Mouse (Mus musculus): ENCODE results near the gene Tldc2. TPM values are rescaled to one million over a fixed set of nuclear protein-coding genes. Genes with fewer than 3 reads are reported as not detected.

Tldc2 gene
- polyA plus RNA-seq, 1 experiment from 2014 or later = not detected

- Histone ChIP-seq H3K27ac (no peak overlapping the region; the same call in 1 of the 2 replicates), H3K9me3 (no peaks in the 10 kb centered on the region), H3K36me3 (peaks cover 24% of the 10 kb centered on the region), H3K27me3 (replicated peaks) (no peaks in the 10 kb centered on the region), H3K4me1 (peaks cover 84% of the 10 kb centered on the region), H3K9ac (peak overlapping the region; percentile 26; the same call in 1 of the 2 replicates), H3K4me3 (no peak overlapping the region), H3K4me2 (replicated peaks) (peak overlapping the region; percentile 98)
- ATAC-seq (ENCODE audit: low FRiP score, low read depth) = no peak
- WGBS = 84% methylated on average over 9 of the region's 9 CpGs
These were observed 12.6 kb upstream of the Tldc2 start for GRCm38 (mm10) chr2:157074186-157074724.

- ATAC-seq (ENCODE audit: low FRiP score, low read depth) = no peak
These were observed 12.1 kb upstream of the Tldc2 start for GRCm38 (mm10) chr2:157074772-157075171.

GRCm38 (mm10) chr2:157075226-157075625, 11.6 kb upstream of the Tldc2 start:
- H3K4me2 ChIP-seq (replicated peaks) = peak overlapping the region; percentile 98
- 93% methylated on average over 3 of the region's 3 CpGs for WGBS
- no peak overlapping the region for H3K27ac ChIP-seq
- H3K4me3 ChIP-seq = 0 out of 2 replicates have a peak overlapping the region, but pooled peaks have one; percentile 19
- no peaks in the 10 kb centered on the region for H3K27me3 ChIP-seq (replicated peaks)
- peak overlapping the region; percentile 2; the same call in 1 of the 2 replicates for H3K9ac ChIP-seq
- H3K4me1 ChIP-seq = peaks cover 83% of the 10 kb centered on the region
- peaks cover 24% of the 10 kb centered on the region for H3K36me3 ChIP-seq
- H3K9me3 ChIP-seq = no peaks in the 10 kb centered on the region
- no peak for ATAC-seq (ENCODE audit: low FRiP score, low read depth)

More at GRCm38 (mm10) chr2:157074772-157075171, 12.1 kb upstream of the Tldc2 start:
- Histone ChIP-seq H3K9me3 (no peaks in the 10 kb centered on the region), H3K4me2 (replicated peaks) (peak overlapping the region; percentile 98), H3K9ac (peak overlapping the region; percentile 26; the same call in 1 of the 2 replicates), H3K4me1 (peaks cover 83% of the 10 kb centered on the region), H3K27me3 (replicated peaks) (no peaks in the 10 kb centered on the region), H3K27ac (no peak overlapping the region), H3K36me3 (peaks cover 24% of the 10 kb centered on the region), H3K4me3 (no peak overlapping the region)
- WGBS = 79% methylated on average over 5 of the region's 5 CpGs

GRCm38 (mm10) chr2:157075685-157076084, 11.2 kb upstream of the Tldc2 start:
- no peak overlapping the region for H3K27ac ChIP-seq
- peak overlapping the region; percentile 2; the same call in 1 of the 2 replicates for H3K9ac ChIP-seq
- no peaks in the 10 kb centered on the region for H3K27me3 ChIP-seq (replicated peaks)
- peaks cover 79% of the 10 kb centered on the region for H3K4me1 ChIP-seq
- H3K9me3 ChIP-seq = no peaks in the 10 kb centered on the region
- no peak for ATAC-seq (ENCODE audit: low FRiP score, low read depth)
- H3K4me3 ChIP-seq = peak overlapping the region; percentile 19; the same call in 1 of the 2 replicates
- H3K4me2 ChIP-seq (replicated peaks) = peak overlapping the region; percentile 98
- H3K36me3 ChIP-seq = peaks cover 21% of the 10 kb centered on the region
- 81% methylated on average over 3 of the region's 3 CpGs for WGBS

DNA sequence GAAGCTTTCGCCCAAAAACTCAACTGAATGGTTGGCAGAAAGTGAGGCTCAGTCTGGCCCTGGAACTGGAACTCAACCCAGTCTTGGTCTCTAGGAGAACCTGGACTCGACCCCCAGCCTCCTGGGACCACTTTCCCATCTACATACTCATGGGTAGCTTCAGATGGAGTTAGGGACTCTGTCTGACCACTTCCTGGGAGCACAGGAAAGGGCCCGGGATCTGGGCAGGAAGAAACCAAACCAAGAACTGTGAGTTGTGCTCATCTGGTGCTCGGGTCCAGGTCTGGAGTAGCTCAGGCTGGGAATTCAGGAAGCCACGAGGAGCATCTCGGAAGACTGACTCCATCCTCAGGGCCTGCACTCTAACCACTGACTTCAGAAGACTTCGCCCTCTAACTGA, 10.3 kb upstream of the Tldc2 start:
- WGBS = 84% methylated on average over 7 of the region's 7 CpGs
- Histone ChIP-seq H3K36me3 (peaks cover 21% of the 10 kb centered on the region), H3K27ac (no peak overlapping the region), H3K27me3 (replicated peaks) (no peaks in the 10 kb centered on the region), H3K9ac (peak overlapping the region; percentile 2; the same call in 1 of the 2 replicates), H3K4me1 (peaks cover 70% of the 10 kb centered on the region), H3K4me2 (replicated peaks) (peak overlapping the region; percentile 98), H3K4me3 (peak overlapping the region; percentile 100), H3K9me3 (no peaks in the 10 kb centered on the region)
- no peak for ATAC-seq (ENCODE audit: low FRiP score, low read depth)

GRCm38 (mm10) chr2:157077160-157077559, 9.7 kb upstream of the Tldc2 start:
- Histone ChIP-seq H3K4me1 (peaks cover 68% of the 10 kb centered on the region), H3K9me3 (no peaks in the 10 kb centered on the region), H3K4me2 (replicated peaks) (peak overlapping the region; percentile 98), H3K9ac (peak overlapping the region; percentile 99), H3K27ac (no peak overlapping the region), H3K4me3 (peak overlapping the region; percentile 100), H3K27me3 (replicated peaks) (no peaks in the 10 kb centered on the region), H3K36me3 (peaks cover 21% of the 10 kb centered on the region)
- no peak for ATAC-seq (ENCODE audit: low FRiP score, low read depth)
- WGBS = 24% methylated on average over 5 of the region's 5 CpGs

- Histone ChIP-seq H3K27ac (no peak overlapping the region), H3K9me3 (no peaks in the 10 kb centered on the region), H3K27me3 (replicated peaks) (no peaks in the 10 kb centered on the region), H3K9ac (peak overlapping the region; percentile 99), H3K4me3 (peak overlapping the region; percentile 100), H3K4me2 (replicated peaks) (peak overlapping the region; percentile 98), H3K36me3 (peaks cover 16% of the 10 kb centered on the region), H3K4me1 (peaks cover 65% of the 10 kb centered on the region)
- under 1% methylated on average over 15 of the region's 15 CpGs for WGBS
- ATAC-seq (ENCODE audit: low FRiP score, low read depth) = no peak
These were observed 9.2 kb upstream of the Tldc2 start for GRCm38 (mm10) chr2:157077641-157078058.

- Histone ChIP-seq H3K9me3 (no peaks in the 10 kb centered on the region), H3K9ac (peak overlapping the region; percentile 99), H3K4me2 (replicated peaks) (peak overlapping the region; percentile 98), H3K4me3 (peak overlapping the region; percentile 100), H3K36me3 (peaks cover 12% of the 10 kb centered on the region), H3K27ac (peak overlapping the region; percentile 98), H3K27me3 (replicated peaks) (no peaks in the 10 kb centered on the region), H3K4me1 (peaks cover 60% of the 10 kb centered on the region)
- under 1% methylated on average over 79 of the region's 79 CpGs for WGBS
- ATAC-seq (ENCODE audit: low FRiP score, low read depth) = peak; percentile 11
These were observed 8.6 kb upstream of the Tldc2 start for GRCm38 (mm10) chr2:157078059-157078792.

GRCm38 (mm10) chr2:157078793-157079700, 7.8 kb upstream of the Tldc2 start, which contains the start of gene Soga1:
Soga1 (minus strand) TSS chr2:157079254.
- Histone ChIP-seq H3K27me3 (replicated peaks) (no peaks in the 10 kb centered on the region), H3K9me3 (no peaks in the 10 kb centered on the region), H3K4me1 (peaks cover 52% of the 10 kb centered on the region), H3K27ac (peak within 1 kb of the TSS; percentile 98), H3K4me2 (replicated peaks) (peak within 1 kb of the TSS; percentile 98), H3K9ac (peak within 1 kb of the TSS; percentile 99), H3K4me3 (peak within 1 kb of the TSS; percentile 100), H3K36me3 (peaks cover 6% of the 10 kb centered on the region; the same call in 1 of the 2 replicates)
- under 1% methylated on average over 131 of the region's 136 CpGs for WGBS
- peak; percentile 86 for ATAC-seq (ENCODE audit: low FRiP score, low read depth)

DNA sequence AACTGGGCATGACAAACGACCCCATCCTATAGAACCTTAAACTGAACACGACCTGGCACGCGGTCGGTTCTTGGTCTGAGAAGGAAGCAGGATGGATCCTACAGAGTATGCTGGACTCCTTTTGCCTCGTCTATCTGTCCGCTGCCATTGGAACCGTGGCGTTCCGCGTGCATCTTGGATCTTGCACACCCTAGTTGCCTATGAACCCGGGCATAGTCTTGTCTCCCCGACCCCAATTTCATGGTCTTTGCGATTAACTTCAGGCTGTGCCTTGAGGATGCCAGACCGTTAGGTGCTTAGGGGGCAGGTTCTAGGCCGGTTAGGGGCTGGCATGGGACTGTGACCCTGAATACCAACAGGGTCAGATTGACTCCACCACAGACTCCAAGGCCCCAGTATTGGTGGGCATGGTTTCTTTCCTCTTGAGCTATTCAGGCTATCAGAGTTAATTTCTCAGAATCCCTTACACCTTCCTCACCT, 7.1 kb upstream of the Tldc2 start:
- Histone ChIP-seq H3K27ac (peak overlapping the region; percentile 98), H3K9me3 (no peaks in the 10 kb centered on the region), H3K36me3 (peaks cover 6% of the 10 kb centered on the region; the same call in 1 of the 2 replicates), H3K4me2 (replicated peaks) (peak overlapping the region; percentile 98), H3K9ac (peak overlapping the region; percentile 99), H3K27me3 (replicated peaks) (no peaks in the 10 kb centered on the region), H3K4me3 (peak overlapping the region; percentile 100), H3K4me1 (peaks cover 45% of the 10 kb centered on the region)
- WGBS = 10% methylated on average over 16 of the region's 16 CpGs
- ATAC-seq (ENCODE audit: low FRiP score, low read depth) = 0 out of 2 replicates have a peak, but pooled peaks have one; percentile 10

GRCm38 (mm10) chr2:157081331-157081730, 5.5 kb upstream of the Tldc2 start:
- no peaks in the 10 kb centered on the region for H3K27me3 ChIP-seq (replicated peaks)
- no peak overlapping the region for H3K9ac ChIP-seq
- no peak for ATAC-seq (ENCODE audit: low FRiP score, low read depth)
- H3K9me3 ChIP-seq = no peaks in the 10 kb centered on the region
- peaks cover 33% of the 10 kb centered on the region for H3K4me1 ChIP-seq
- no peak overlapping the region for H3K27ac ChIP-seq
- H3K4me2 ChIP-seq (replicated peaks) = no peak overlapping the region
- H3K36me3 ChIP-seq = peaks cover 4% of the 10 kb centered on the region; the same call in 1 of the 2 replicates
- 95% methylated on average over 8 of the region's 8 CpGs for WGBS
- no peak overlapping the region for H3K4me3 ChIP-seq
